ENCODE assay signal across 8 mouse cellular contexts in the genomic region with DNA sequence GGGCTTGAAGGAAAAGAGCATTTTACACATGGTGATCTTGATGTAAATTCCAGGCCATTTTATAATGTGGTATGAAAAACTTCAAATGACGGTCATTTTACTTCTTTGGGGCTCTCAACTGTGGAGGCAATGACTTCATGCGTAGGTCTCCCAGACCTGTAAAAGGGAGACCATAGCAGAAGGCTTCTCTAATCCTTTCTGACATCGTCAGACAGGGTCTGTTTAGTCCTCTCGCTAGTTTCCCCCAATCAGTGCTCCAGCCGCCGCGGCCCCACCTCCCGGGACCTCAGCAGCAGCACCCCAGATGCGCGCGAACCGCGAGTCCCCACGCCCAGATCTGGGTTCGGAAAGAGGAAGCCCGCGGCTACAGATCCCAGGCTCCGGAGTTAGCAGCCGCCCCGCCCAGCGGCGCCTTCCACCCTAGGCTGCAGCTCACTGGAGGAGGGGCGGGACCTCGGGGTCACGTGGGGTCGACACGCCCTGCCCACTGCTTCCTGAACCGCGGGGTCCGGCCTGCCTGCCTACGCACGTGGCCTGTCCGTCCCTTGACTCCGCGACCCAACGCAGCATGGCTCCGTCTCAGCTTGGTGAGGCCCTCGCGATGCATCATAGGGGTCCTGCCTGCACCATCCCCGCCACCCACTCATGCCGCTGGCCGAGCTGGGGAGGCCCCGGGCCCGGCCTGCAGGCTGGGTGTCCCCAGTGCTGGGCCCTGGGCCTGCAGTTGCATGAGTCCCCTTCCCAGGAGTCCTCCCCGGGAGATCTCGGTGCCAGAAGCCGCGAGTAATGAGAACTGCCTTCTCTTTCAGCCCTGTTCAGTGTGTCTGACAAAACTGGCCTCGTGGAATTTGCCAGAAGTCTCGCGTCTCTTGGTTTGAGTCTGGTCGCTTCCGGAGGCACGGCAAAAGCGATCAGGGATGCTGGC. TPM values are rescaled to one million over a fixed set of nuclear protein-coding genes. Genes with fewer than 3 reads are reported as not detected.
DNase-seq lines count a peak whose midpoint lies in the region; ATAC-seq and TF ChIP-seq lines count a peak whose summit lies in the region.

Gene Atic, plus strand, starts transcription at position 463 of the 925 bp plus-strand sequence.

- H3K4me1 ChIP-seq in ES-Bruce4 (ENCODE audit: control insufficient read depth, insufficient read depth, low read length), result no peaks in the 10 kb centered on the region
- H3K4me1 ChIP-seq in forebrain, embryonic 13.5 days, result peaks cover 13% of the 10 kb centered on the region; the same call in 1 of the 2 replicates
- H3K4me1 ChIP-seq in liver, postnatal 0 days (ENCODE audit: insufficient read depth), result peaks cover 12% of the 10 kb centered on the region
- peaks cover 8% of the 10 kb centered on the region for H3K4me1 ChIP-seq in neural tube, embryonic 14.5 days (ENCODE audit: control insufficient read depth, insufficient read depth, low read length)

- H3K4me2 ChIP-seq in forebrain, embryonic 13.5 days, result peak within 1 kb of the TSS; percentile 82
- H3K4me2 ChIP-seq in liver, postnatal 0 days (ENCODE audit: low read depth, low read length), result peak within 1 kb of the TSS; percentile 95
- peak within 1 kb of the TSS; percentile 95 for H3K4me2 ChIP-seq in neural tube, embryonic 14.5 days (ENCODE audit: low read depth, low read length)

- H3K4me3 ChIP-seq in ES-Bruce4 (ENCODE audit: low read depth, low read length), result peak within 1 kb of the TSS; percentile 73
- H3K4me3 ChIP-seq in forebrain, embryonic 13.5 days, result peak within 1 kb of the TSS; percentile 59
- H3K4me3 ChIP-seq in liver, postnatal 0 days (ENCODE audit: low read depth, low read length), result peak within 1 kb of the TSS; percentile 64
- H3K4me3 ChIP-seq in neural tube, embryonic 14.5 days (ENCODE audit: low read depth, low read length), result peak within 1 kb of the TSS; percentile 61

- no peak within 1 kb of the TSS for H3K27ac ChIP-seq in ES-Bruce4 (ENCODE audit: insufficient read depth, low read length)
- 0 out of 2 replicates have a peak within 1 kb of the TSS, but pooled peaks have one; percentile 14 for H3K27ac ChIP-seq in forebrain, embryonic 13.5 days
- H3K27ac ChIP-seq in liver, postnatal 0 days (ENCODE audit: low read depth), result peak within 1 kb of the TSS; percentile 73
- H3K27ac ChIP-seq in neural tube, embryonic 14.5 days (ENCODE audit: low read depth, low read length), result peak within 1 kb of the TSS; percentile 48

- peak; percentile 93 for DNase-seq in heart, postnatal 10 days
- peak; percentile 74 for DNase-seq in large intestine, adult 2 months (ENCODE audit: low read depth, low spot score)
- peak; percentile 96 for DNase-seq in liver, postnatal 0 days
- DNase-seq in testis, postnatal 10 days (ENCODE audit: low spot score), result peak; percentile 95

- TF ChIP-seq EP300 in ES-Bruce4 (IDR thresholded peaks at IDR 0.05; ENCODE audit: insufficient read depth, low read depth, low read length), result no peak
- TF ChIP-seq EP300 in liver, postnatal 0 days (IDR thresholded peaks at IDR 0.05; ENCODE audit: low read depth), result no peak

- no peaks in the 10 kb centered on the region for H3K9me3 ChIP-seq in ES-Bruce4 (replicated peaks; ENCODE audit: control insufficient read depth, insufficient read depth, low read length, poor library complexity, severe bottlenecking)
- peaks cover 6% of the 10 kb centered on the region; the same call in 1 of the 2 replicates for H3K9me3 ChIP-seq in forebrain, embryonic 13.5 days (replicated peaks)
- no peaks in the 10 kb centered on the region for H3K9me3 ChIP-seq in liver, postnatal 0 days (ENCODE audit: low read length)
- H3K9me3 ChIP-seq in neural tube, embryonic 14.5 days (ENCODE audit: control insufficient read depth, low read length), result no peaks in the 10 kb centered on the region

- under 1% methylated on average over 51 of the region's 55 CpGs for WGBS in forebrain, embryonic 13.5 days
- under 1% methylated on average over 55 of the region's 55 CpGs for WGBS in large intestine, adult 2 months
- under 1% methylated on average over 55 of the region's 55 CpGs for WGBS in liver, postnatal 0 days (ENCODE audit: insufficient replicate concordance)
- WGBS in neural tube, embryonic 14.5 days, result under 1% methylated on average over 55 of the region's 55 CpGs

- H3K9ac ChIP-seq in ES-Bruce4 (ENCODE audit: low read depth, poor library complexity, severe bottlenecking), result peak within 1 kb of the TSS; percentile 77
- peak within 1 kb of the TSS; percentile 72 for H3K9ac ChIP-seq in forebrain, embryonic 13.5 days
- peak within 1 kb of the TSS; percentile 69 for H3K9ac ChIP-seq in liver, postnatal 0 days (replicated peaks)
- peak within 1 kb of the TSS; percentile 83 for H3K9ac ChIP-seq in neural tube, embryonic 14.5 days (replicated peaks; ENCODE audit: low read depth, low read length)

- H3K27me3 ChIP-seq in ES-Bruce4 (ENCODE audit: control insufficient read depth, insufficient read depth, low read length, poor library complexity, severe bottlenecking), result no peaks in the 10 kb centered on the region
- no peaks in the 10 kb centered on the region for H3K27me3 ChIP-seq in forebrain, embryonic 13.5 days
- no peaks in the 10 kb centered on the region for H3K27me3 ChIP-seq in liver, postnatal 0 days (ENCODE audit: insufficient read depth, low read length)
- H3K27me3 ChIP-seq in neural tube, embryonic 14.5 days (ENCODE audit: control insufficient read depth, insufficient read depth, low read length), result no peaks in the 10 kb centered on the region

- intact Hi-C loops in heart, postnatal 10 days (cut with DNase I), result no loop called here

- no peak for TF ChIP-seq CTCF in ES-Bruce4 (IDR thresholded peaks at IDR 0.05; ENCODE audit: low read depth, low read length)
- TF ChIP-seq CTCF in liver, postnatal 0 days (IDR thresholded peaks at IDR 0.05; ENCODE audit: low read depth), result 0 out of 2 replicates have a peak, but pooled peaks have one; percentile 10

- TF ChIP-seq POLR2A in ES-Bruce4 (IDR thresholded peaks at IDR 0.05; ENCODE audit: insufficient read depth, low read length), result peak; percentile 57

- peak; percentile 94 for ATAC-seq in cerebellum, adult (ENCODE audit: insufficient number of reproducible peaks, low FRiP score, low TSS enrichment)
- peak; percentile 99 for ATAC-seq in forebrain, embryonic 13.5 days
- peak; percentile 99 for ATAC-seq in liver, postnatal 0 days
- peak; percentile 98 for ATAC-seq in neural tube, embryonic 14.5 days (ENCODE audit: low read depth)

- peaks cover 33% of the 10 kb centered on the region for H3K36me3 ChIP-seq in ES-Bruce4 (ENCODE audit: control insufficient read depth, insufficient read depth, low read length, poor library complexity, severe bottlenecking)
- H3K36me3 ChIP-seq in forebrain, embryonic 13.5 days (ENCODE audit: poor library complexity, severe bottlenecking), result peaks cover 25% of the 10 kb centered on the region
- H3K36me3 ChIP-seq in liver, postnatal 0 days (replicated peaks; ENCODE audit: insufficient read depth, low read length), result peaks cover 13% of the 10 kb centered on the region
- H3K36me3 ChIP-seq in neural tube, embryonic 14.5 days (ENCODE audit: control insufficient read depth, insufficient read depth, low read length), result no peaks in the 10 kb centered on the region

RNA-seq across cellular contexts. Expression of gene Atic, which starts in this region (rescaled TPM):
- 130 and 138 TPM in 2 replicates for polyA plus RNA-seq in ES-Bruce4 (2011; ENCODE audit: insufficient read depth, insufficient read length, low read depth, missing spikeins)
- 38.7 and 42.3 TPM in 2 replicates for polyA plus RNA-seq in forebrain, embryonic 13.5 days (2015; fragmentation: Nextera tagmentation; extraction: Ambion mirVana)
- 10 to 100 TPM; 23.2 to 26.2 TPM for total RNA-seq in heart, postnatal 10 days (2021)
- polyA plus RNA-seq in large intestine, adult 2 months (2012; rRNA removed), result 34.4 and 38.2 TPM in 2 replicates
- polyA plus RNA-seq in liver, postnatal 0 days (2015; fragmentation: Nextera tagmentation; extraction: Ambion mirVana), result 19.1 and 22.2 TPM in 2 replicates
- polyA plus RNA-seq in neural tube, embryonic 14.5 days (2014; fragmentation: Nextera tagmentation; extraction: Ambion mirVana), result 26.9 and 36.0 TPM in 2 replicates
